13 mouse cellular contexts compared by ENCODE assay signal in genomic region chr2:76088413-76088812, GRCm38 (mm10).
DNase-seq lines count a peak whose midpoint lies in the region; ATAC-seq lines count a peak whose summit lies in the region.
"Had no signal": no experiment of that assay in that cellular context is flagged by ENCODE, and none has a peak within 500 bp of the region (broad histone marks: within the 10 kb centered on the region; RNA-seq: fewer than 3 reads in every experiment).

No protein-coding gene starts in this region.

- H3K4me1 ChIP-seq in heart, embryonic 15.5 days (replicated peaks) = peaks cover 7% of the 10 kb centered on the region
- peaks cover 37% of the 10 kb centered on the region for H3K4me1 ChIP-seq in lung, embryonic 15.5 days

- no peak for DNase-seq in heart, postnatal 4 days
- peak; percentile 51 for DNase-seq in ovary, postnatal 36 days (ENCODE audit: low spot score)
- no peak for DNase-seq in ovary, postnatal 10 days (ENCODE audit: low spot score)
- peak; percentile 66 for DNase-seq in testis, postnatal 10 days (ENCODE audit: low spot score)
- DNase-seq in right cerebral cortex, postnatal 25 days = no peak
- DNase-seq: cerebellum, adult 8-10 months; thymus, postnatal 14 days had no signal

- H3K27ac ChIP-seq in heart, embryonic 15.5 days = peak overlapping the region; percentile 20; the same call in 1 of the 2 replicates
- peak overlapping the region; percentile 89 for H3K27ac ChIP-seq in lung, embryonic 15.5 days
- H3K27ac ChIP-seq: macrophage had no signal

- no peak overlapping the region for H3K4me2 ChIP-seq in heart, embryonic 15.5 days
- H3K4me2 ChIP-seq in lung, embryonic 15.5 days = peak overlapping the region; percentile 23; the same call in 1 of the 2 replicates

- H3K27me3 ChIP-seq in heart, embryonic 15.5 days = no peaks in the 10 kb centered on the region
- no peaks in the 10 kb centered on the region for H3K27me3 ChIP-seq in lung, embryonic 15.5 days

- no peak for ATAC-seq in heart, embryonic 15.5 days (replicated peaks; ENCODE audit: insufficient number of reproducible peaks, insufficient read depth, low FRiP score, low read depth)
- ATAC-seq in lung, embryonic 15.5 days (ENCODE audit: borderline replicate concordance, extremely low read depth, low FRiP score, low TSS enrichment) = peak; percentile 55; the same call in 1 of the 2 replicates
- no peak for ATAC-seq in granulocyte monocyte progenitor cell, adult 5-6 weeks (replicated peaks; ENCODE audit: poor library complexity, severe bottlenecking)
- ATAC-seq: hindbrain, embryonic 16.5 days had no signal

- H3K9me3 ChIP-seq in heart, embryonic 15.5 days (replicated peaks) = no peaks in the 10 kb centered on the region
- no peaks in the 10 kb centered on the region for H3K9me3 ChIP-seq in lung, embryonic 15.5 days

- H3K36me3 ChIP-seq in heart, embryonic 15.5 days = no peaks in the 10 kb centered on the region
- no peaks in the 10 kb centered on the region for H3K36me3 ChIP-seq in lung, embryonic 15.5 days

- 28% methylated on average over 5 of the region's 5 CpGs for WGBS in heart, embryonic 15.5 days
- WGBS in lung, embryonic 15.5 days = 24% methylated on average over 5 of the region's 5 CpGs

- H3K4me3 ChIP-seq in heart, embryonic 15.5 days = no peak overlapping the region
- H3K4me3 ChIP-seq in lung, embryonic 15.5 days = no peak overlapping the region
- H3K4me3 ChIP-seq: myocyte had no signal

- no peak overlapping the region for H3K9ac ChIP-seq in heart, embryonic 15.5 days
- H3K9ac ChIP-seq in lung, embryonic 15.5 days = no peak overlapping the region

Comparison
In these comparisons a context has a peak if more than half of its experiments do, and no peak if none do; other contexts are left out.
1. DNase-seq: peak in ovary, postnatal 36 days (single experiment) and testis, postnatal 10 days (single experiment); none in heart, postnatal 4 days (single experiment), ovary, postnatal 10 days (single experiment) and right cerebral cortex, postnatal 25 days (single experiment).